Mouse (Mus musculus) kidney, adult 2 months (tissue): ENCODE measurements at regions not wholly inside any gene's neighbourhood (a gene's known extent, or its start where the extent isn't known, plus 50 kb on each side); places are given as distances from the start of the nearest gene placed in this dataset.

ENCODE experiments used
- CTCF ChIP-seq: fragments of 200-500 bp; conservative IDR thresholded peaks from 2 replicates; pipeline ENCODE4 v1.5.1; 2011; ENCODE audit warnings: low read depth, mild to moderate bottlenecking, control low read depth, low read length, moderate library complexity, mixed read lengths; ENCODE audit not compliant: insufficient read depth, insufficient read length
- POLR2A ChIP-seq: fragments of 200-500 bp; IDR thresholded peaks from one replicate; pipeline ENCODE4 v1.6.1; 2011; ENCODE audit warnings: low read depth, low read length, control low read depth

DNA sequence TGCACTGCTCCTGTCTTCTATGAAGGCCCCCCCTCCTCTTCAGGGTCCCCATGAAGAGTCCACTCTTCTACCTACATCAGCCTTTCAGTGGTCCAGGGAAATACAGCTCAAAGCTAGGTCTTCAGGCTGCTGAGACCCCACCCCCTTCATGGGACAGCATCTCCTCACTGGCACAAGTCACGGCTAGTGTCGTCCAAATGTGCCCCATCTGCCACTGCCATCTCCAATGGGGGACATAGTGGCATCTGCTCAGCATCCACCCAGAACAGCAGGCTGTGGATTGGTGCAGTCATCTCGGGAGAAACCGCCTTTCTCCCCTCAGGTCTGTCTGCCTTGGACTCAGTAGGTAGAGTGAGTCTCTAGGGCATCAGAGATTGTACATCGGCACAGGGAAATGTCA, 72.1 kb downstream of the 3100002H09Rik start:
- no peak for TF ChIP-seq CTCF
- TF ChIP-seq POLR2A = no peak
